Mouse (Mus musculus): Measurements from ENCODE around the gene Nrg3. TPM values are rescaled to one million over a fixed set of nuclear protein-coding genes. Genes with fewer than 3 reads are reported as not detected.

The Nrg3 gene
- polyA plus RNA-seq, 1 experiment from 2014 or later = 15.9 TPM

GRCm38 (mm10) chr14:39413270-39413669, 59.6 kb downstream of the Nrg3 start:
- H3K4me1 ChIP-seq (replicated peaks; ENCODE audit: control insufficient read depth, insufficient read depth, low read length) = no peaks in the 10 kb centered on the region
- H3K4me2 ChIP-seq (replicated peaks) = no peak overlapping the region
- WGBS = 36% methylated on average over 9 of the region's 9 CpGs
- no peaks in the 10 kb centered on the region for H3K36me3 ChIP-seq (replicated peaks; ENCODE audit: control insufficient read depth, insufficient read depth)
- ATAC-seq (ENCODE audit: low FRiP score) (no peak), DNase-seq (ENCODE audit: low spot score) (no peak)
- H3K27ac ChIP-seq = no peak overlapping the region
- H3K9me3 ChIP-seq (ENCODE audit: control insufficient read depth, low read length) = no peaks in the 10 kb centered on the region
- H3K4me3 ChIP-seq (replicated peaks; ENCODE audit: low read length) = no peak overlapping the region
- no peak overlapping the region for H3K9ac ChIP-seq
- no peaks in the 10 kb centered on the region for H3K27me3 ChIP-seq (ENCODE audit: control insufficient read depth, insufficient read depth, low read length)

GRCm38 (mm10) chr14:39386845-39387244, 86.0 kb downstream of the Nrg3 start:
- Histone ChIP-seq H3K4me3 (replicated peaks; ENCODE audit: low read length) (no peak overlapping the region), H3K36me3 (replicated peaks; ENCODE audit: control insufficient read depth, insufficient read depth) (no peaks in the 10 kb centered on the region), H3K27me3 (ENCODE audit: control insufficient read depth, insufficient read depth, low read length) (no peaks in the 10 kb centered on the region), H3K27ac (no peak overlapping the region), H3K4me1 (replicated peaks; ENCODE audit: control insufficient read depth, insufficient read depth, low read length) (no peaks in the 10 kb centered on the region), H3K9ac (no peak overlapping the region), H3K4me2 (replicated peaks) (no peak overlapping the region), H3K9me3 (ENCODE audit: control insufficient read depth, low read length) (no peaks in the 10 kb centered on the region)
- no peak for DNase-seq (ENCODE audit: low spot score)
- ATAC-seq (ENCODE audit: low FRiP score) = no peak

GRCm38 (mm10) chr14:39381321-39381720, 91.6 kb downstream of the Nrg3 start:
- H3K4me1 ChIP-seq (replicated peaks; ENCODE audit: control insufficient read depth, insufficient read depth, low read length) = no peaks in the 10 kb centered on the region
- DNase-seq (ENCODE audit: low spot score) = no peak
- H3K36me3 ChIP-seq (replicated peaks; ENCODE audit: control insufficient read depth, insufficient read depth) = no peaks in the 10 kb centered on the region
- no peaks in the 10 kb centered on the region for H3K9me3 ChIP-seq (ENCODE audit: control insufficient read depth, low read length)
- H3K9ac ChIP-seq = no peak overlapping the region
- H3K4me3 ChIP-seq (replicated peaks; ENCODE audit: low read length) = no peak overlapping the region
- H3K27ac ChIP-seq = no peak overlapping the region
- no peak for ATAC-seq (ENCODE audit: low FRiP score)
- H3K4me2 ChIP-seq (replicated peaks) = no peak overlapping the region
- H3K27me3 ChIP-seq (ENCODE audit: control insufficient read depth, insufficient read depth, low read length) = no peaks in the 10 kb centered on the region

GRCm38 (mm10) chr14:39373220-39373619, 99.7 kb downstream of the Nrg3 start:
- ATAC-seq (ENCODE audit: low FRiP score) = no peak

GRCm38 (mm10) chr14:39356251-39356650, 116.6 kb downstream of the Nrg3 start:
- no peak overlapping the region for H3K27ac ChIP-seq
- no peaks in the 10 kb centered on the region for H3K36me3 ChIP-seq (replicated peaks; ENCODE audit: control insufficient read depth, insufficient read depth)
- H3K4me3 ChIP-seq (replicated peaks; ENCODE audit: low read length) = no peak overlapping the region
- H3K9me3 ChIP-seq (ENCODE audit: control insufficient read depth, low read length) = no peaks in the 10 kb centered on the region
- no peak overlapping the region for H3K4me2 ChIP-seq (replicated peaks)
- ATAC-seq (ENCODE audit: low FRiP score) = no peak
- no peak for DNase-seq (ENCODE audit: low spot score)
- 89% methylated on average over 2 of the region's 2 CpGs for WGBS
- H3K4me1 ChIP-seq (replicated peaks; ENCODE audit: control insufficient read depth, insufficient read depth, low read length) = no peaks in the 10 kb centered on the region
- no peaks in the 10 kb centered on the region for H3K27me3 ChIP-seq (ENCODE audit: control insufficient read depth, insufficient read depth, low read length)
- no peak overlapping the region for H3K9ac ChIP-seq

More at GRCm38 (mm10) chr14:39373220-39373619, 99.7 kb downstream of the Nrg3 start:
- Histone ChIP-seq H3K9me3 (ENCODE audit: control insufficient read depth, low read length) (no peaks in the 10 kb centered on the region), H3K4me1 (replicated peaks; ENCODE audit: control insufficient read depth, insufficient read depth, low read length) (no peaks in the 10 kb centered on the region), H3K9ac (no peak overlapping the region), H3K27ac (no peak overlapping the region), H3K36me3 (replicated peaks; ENCODE audit: control insufficient read depth, insufficient read depth) (no peaks in the 10 kb centered on the region), H3K4me2 (replicated peaks) (no peak overlapping the region), H3K27me3 (ENCODE audit: control insufficient read depth, insufficient read depth, low read length) (no peaks in the 10 kb centered on the region), H3K4me3 (replicated peaks; ENCODE audit: low read length) (no peak overlapping the region)
- no peak for DNase-seq (ENCODE audit: low spot score)
- WGBS = 94% methylated on average over 1 of the region's 1 CpGs

GRCm38 (mm10) chr14:39351979-39352737, 120.7 kb downstream of the Nrg3 start:
- H3K4me1 ChIP-seq (replicated peaks; ENCODE audit: control insufficient read depth, insufficient read depth, low read length) = no peaks in the 10 kb centered on the region
- H3K9me3 ChIP-seq (ENCODE audit: control insufficient read depth, low read length) = no peaks in the 10 kb centered on the region
- H3K4me2 ChIP-seq (replicated peaks) = no peak overlapping the region
- no peak overlapping the region for H3K9ac ChIP-seq
- H3K27ac ChIP-seq = no peak overlapping the region
- WGBS = 67% methylated on average over 4 of the region's 4 CpGs
- DNase-seq (ENCODE audit: low spot score) (no peak), ATAC-seq (ENCODE audit: low FRiP score) (no peak)
- no peak overlapping the region for H3K4me3 ChIP-seq (replicated peaks; ENCODE audit: low read length)
- no peaks in the 10 kb centered on the region for H3K36me3 ChIP-seq (replicated peaks; ENCODE audit: control insufficient read depth, insufficient read depth)
- H3K27me3 ChIP-seq (ENCODE audit: control insufficient read depth, insufficient read depth, low read length) = no peaks in the 10 kb centered on the region

- ATAC-seq (ENCODE audit: low FRiP score) (peak; percentile 92), DNase-seq (ENCODE audit: low spot score) (peak; percentile 85)
- no peak overlapping the region for H3K9ac ChIP-seq
- H3K9me3 ChIP-seq (ENCODE audit: control insufficient read depth, low read length) = no peaks in the 10 kb centered on the region
- no peak overlapping the region for H3K4me3 ChIP-seq (replicated peaks; ENCODE audit: low read length)
- H3K4me2 ChIP-seq (replicated peaks) = no peak overlapping the region
- H3K27ac ChIP-seq = no peak overlapping the region
- no peaks in the 10 kb centered on the region for H3K4me1 ChIP-seq (replicated peaks; ENCODE audit: control insufficient read depth, insufficient read depth, low read length)
- H3K36me3 ChIP-seq (replicated peaks; ENCODE audit: control insufficient read depth, insufficient read depth) = no peaks in the 10 kb centered on the region
- 61% methylated on average over 4 of the region's 4 CpGs for WGBS
- no peaks in the 10 kb centered on the region for H3K27me3 ChIP-seq (ENCODE audit: control insufficient read depth, insufficient read depth, low read length)
Observed at GRCm38 (mm10) chr14:39317424-39318110, 155.3 kb downstream of the Nrg3 start.

GRCm38 (mm10) chr14:39314111-39314510, 158.8 kb downstream of the Nrg3 start:
- H3K4me3 ChIP-seq (replicated peaks; ENCODE audit: low read length) = no peak overlapping the region
- no peak overlapping the region for H3K9ac ChIP-seq
- H3K4me2 ChIP-seq (replicated peaks) = no peak overlapping the region
- H3K36me3 ChIP-seq (replicated peaks; ENCODE audit: control insufficient read depth, insufficient read depth) = no peaks in the 10 kb centered on the region
- no peaks in the 10 kb centered on the region for H3K9me3 ChIP-seq (ENCODE audit: control insufficient read depth, low read length)
- no peaks in the 10 kb centered on the region for H3K4me1 ChIP-seq (replicated peaks; ENCODE audit: control insufficient read depth, insufficient read depth, low read length)
- no peaks in the 10 kb centered on the region for H3K27me3 ChIP-seq (ENCODE audit: control insufficient read depth, insufficient read depth, low read length)
- ATAC-seq (ENCODE audit: low FRiP score) (no peak), DNase-seq (ENCODE audit: low spot score) (no peak)
- no peak overlapping the region for H3K27ac ChIP-seq

- no peak overlapping the region for H3K27ac ChIP-seq
- ATAC-seq (ENCODE audit: low FRiP score) = no peak
- H3K27me3 ChIP-seq (ENCODE audit: control insufficient read depth, insufficient read depth, low read length) = no peaks in the 10 kb centered on the region
- no peak for DNase-seq (ENCODE audit: low spot score)
- H3K36me3 ChIP-seq (replicated peaks; ENCODE audit: control insufficient read depth, insufficient read depth) = no peaks in the 10 kb centered on the region
- WGBS = 93% methylated on average over 1 of the region's 1 CpGs
- H3K4me1 ChIP-seq (replicated peaks; ENCODE audit: control insufficient read depth, insufficient read depth, low read length) = no peaks in the 10 kb centered on the region
- H3K9ac ChIP-seq = no peak overlapping the region
- no peaks in the 10 kb centered on the region for H3K9me3 ChIP-seq (ENCODE audit: control insufficient read depth, low read length)
- no peak overlapping the region for H3K4me3 ChIP-seq (replicated peaks; ENCODE audit: low read length)
- H3K4me2 ChIP-seq (replicated peaks) = no peak overlapping the region
Observed at GRCm38 (mm10) chr14:39265121-39265520, 207.8 kb downstream of the Nrg3 start.

Data from hindbrain, embryonic 14.5 days (tissue).